Mouse (Mus musculus): Measurements from ENCODE around the gene Enkd1.
A peak's percentile ranks its signal among the peaks of the same experiment; 100 is the strongest.

The Enkd1 gene

DNA sequence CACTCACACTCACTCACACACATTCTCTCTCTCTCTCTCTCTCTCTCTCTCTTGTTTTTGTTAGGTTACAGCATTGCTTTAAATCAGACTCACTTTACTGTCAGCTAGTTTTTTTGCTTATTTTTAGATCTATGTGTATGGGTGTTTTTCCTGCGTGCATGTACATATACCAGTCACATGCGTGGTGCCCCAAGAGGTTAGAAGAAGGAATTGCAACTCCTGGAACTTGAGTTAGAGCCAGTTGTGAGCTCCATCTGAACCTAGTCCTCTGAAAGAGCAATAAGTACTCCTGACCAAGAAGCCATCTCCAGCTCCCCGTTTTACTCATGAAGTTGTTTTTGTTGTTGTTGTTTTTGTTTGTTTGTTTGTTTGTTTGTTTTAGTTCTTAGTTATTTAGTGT, 46.8 kb downstream of the Enkd1 start:
- peak; percentile 79 for DNase-seq (ENCODE audit: low read depth, low spot score)

DNA sequence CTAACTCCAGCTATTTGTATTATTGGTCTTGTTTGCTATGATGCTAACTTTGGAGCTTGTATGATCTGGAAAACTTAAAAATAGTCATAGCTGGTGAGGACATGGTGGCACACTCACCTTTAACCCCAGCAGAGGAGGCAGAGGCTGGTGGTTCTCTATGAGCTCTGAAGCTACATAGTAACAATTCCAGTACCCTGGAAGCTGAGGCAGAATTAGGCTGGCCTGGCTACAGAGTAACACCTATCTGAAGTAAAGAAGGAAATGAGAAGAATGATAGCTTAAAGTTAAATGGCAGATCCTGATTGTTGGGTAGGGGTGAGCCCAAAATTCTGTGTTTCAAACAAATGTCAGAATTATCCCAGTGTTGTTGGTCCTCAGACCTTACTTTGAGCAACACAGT, 50.4 kb downstream of the Enkd1 start:
- no peak for DNase-seq (ENCODE audit: low read depth, low spot score)
